Mouse (Mus musculus): ENCODE data around the gene Mdfic.
"Not testable (repeated sequence)": the region's sequence is repeated elsewhere in the genome, so short reads cannot be mapped to it uniquely, and the experiment has no call there.

DNA sequence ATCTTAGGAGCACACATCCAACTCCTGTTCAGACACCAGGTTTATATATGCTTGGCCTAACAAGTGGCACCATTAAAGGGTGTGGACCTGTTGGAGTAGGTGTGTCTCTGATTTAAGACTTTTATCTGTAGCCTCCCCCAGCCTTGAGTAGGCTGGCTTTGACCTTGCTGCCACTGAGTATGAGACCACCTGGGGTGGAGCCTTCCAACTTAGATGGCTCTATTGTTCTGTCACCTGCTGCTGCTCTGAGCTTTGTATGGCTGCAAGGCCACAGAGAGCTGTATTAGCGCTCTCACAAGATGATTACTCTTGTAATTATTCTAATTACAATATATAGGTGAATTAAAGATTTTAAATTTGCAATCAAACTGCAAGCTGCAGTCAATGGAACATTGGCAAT is 6.4 kb upstream of the Mdfic start:
- TF ChIP-seq EP300, CTCF (IDR thresholded peaks at IDR 0.05; ENCODE audit: low read depth): not testable (repeated sequence)
